Mouse (Mus musculus): ENCODE results near the gene Dhrs4. TPM values are rescaled to one million over a fixed set of nuclear protein-coding genes. Genes with fewer than 3 reads are reported as not detected.
A peak's percentile ranks its signal among the peaks of the same experiment; 100 is the strongest.

The Dhrs4 gene
- total and polyA plus RNA-seq, 3 experiments: 40.9 to 110 (median 80.6) TPM

- DNase-seq: peak; percentile 50
Observed at GRCm38 (mm10) chr14:55536116-55536745, 57.7 kb downstream of the Dhrs4 start.

Other genes with a start within 250 kb of the Dhrs4 start
- gene Carmil3, start 11.9 kb downstream of the Dhrs4 start, total RNA-seq (2021): 1 to 10 TPM; 4.8 to 5.4 TPM
- gene Carmil3, start 11.9 kb downstream of the Dhrs4 start, polyA plus RNA-seq (2012; rRNA removed): 11.0 and 14.8 TPM in 2 replicates
- not detected for gene Cpne6, start 31.7 kb downstream of the Dhrs4 start, total RNA-seq (2021)
- 0.13 and 0.33 TPM in 2 replicates for gene Cpne6, start 31.7 kb downstream of the Dhrs4 start, polyA plus RNA-seq (2012; rRNA removed)
- gene Nrl, start 46.2 kb downstream of the Dhrs4 start, total RNA-seq (2021): not detected
- not detected in 2 replicates for gene Nrl, start 46.2 kb downstream of the Dhrs4 start, polyA plus RNA-seq (2012; rRNA removed)
- gene Pck2, start 61.5 kb downstream of the Dhrs4 start, total RNA-seq (2021): 10 to 100 TPM; 21.3 to 28.6 TPM
- 47.7 and 50.9 TPM in 2 replicates for gene Pck2, start 61.5 kb downstream of the Dhrs4 start, polyA plus RNA-seq (2012; rRNA removed)
- gene Dcaf11, start 81.2 kb downstream of the Dhrs4 start, total RNA-seq (2021): 100 to 1,000 TPM; 102 to 157 TPM
- 107 and 139 TPM in 2 replicates for gene Dcaf11, start 81.2 kb downstream of the Dhrs4 start, polyA plus RNA-seq (2012; rRNA removed)
- 1 to 10 TPM in 1 of 2 experiments, not detected in 1; 1.2 TPM for gene A730061H03Rik, start 81.6 kb downstream of the Dhrs4 start, total RNA-seq (2021)
- gene A730061H03Rik, start 81.6 kb downstream of the Dhrs4 start, polyA plus RNA-seq (2012; rRNA removed): 3.8 and 4.2 TPM in 2 replicates
- 1 to 10 TPM in 1 of 2 experiments, under 1 TPM in 1; 0.41 to 1.5 TPM for gene Fitm1, start 96.9 kb downstream of the Dhrs4 start, total RNA-seq (2021)
- gene Fitm1, start 96.9 kb downstream of the Dhrs4 start, polyA plus RNA-seq (2012; rRNA removed): 3.8 and 5.6 TPM in 2 replicates
- 100 to 1,000 TPM; 207 to 360 TPM for gene Psme1, start 99.4 kb downstream of the Dhrs4 start, total RNA-seq (2021)
- gene Psme1, start 99.4 kb downstream of the Dhrs4 start, polyA plus RNA-seq (2012; rRNA removed): 87.3 and 96.4 TPM in 2 replicates
- gene Emc9, start 106.5 kb downstream of the Dhrs4 start, total RNA-seq (2021): 10 to 100 TPM; 24.5 to 38.4 TPM
- 59.2 and 62.9 TPM in 2 replicates for gene Emc9, start 106.5 kb downstream of the Dhrs4 start, polyA plus RNA-seq (2012; rRNA removed)
- gene Psme2, start 112.4 kb downstream of the Dhrs4 start, total RNA-seq (2021): 100 to 1,000 TPM; 329 to 332 TPM
- gene Psme2, start 112.4 kb downstream of the Dhrs4 start, polyA plus RNA-seq (2012; rRNA removed): 49.2 and 65.1 TPM in 2 replicates
- 10 to 100 TPM; 30.8 to 36.6 TPM for gene Rnf31, start 113.0 kb downstream of the Dhrs4 start, total RNA-seq (2021)
- gene Rnf31, start 113.0 kb downstream of the Dhrs4 start, polyA plus RNA-seq (2012; rRNA removed): 37.2 and 38.9 TPM in 2 replicates
- gene Irf9, start 124.8 kb downstream of the Dhrs4 start, total RNA-seq (2021): 10 to 100 TPM; 18.0 to 23.6 TPM
- 76.9 and 100 TPM in 2 replicates for gene Irf9, start 124.8 kb downstream of the Dhrs4 start, polyA plus RNA-seq (2012; rRNA removed)
- 10 to 100 TPM in 1 of 2 experiments, 1 to 10 TPM in 1; 7.5 to 10.4 TPM for gene Rec8, start 139.3 kb downstream of the Dhrs4 start, total RNA-seq (2021)
- 15.9 and 18.4 TPM in 2 replicates for gene Rec8, start 139.3 kb downstream of the Dhrs4 start, polyA plus RNA-seq (2012; rRNA removed)
- 100 to 1,000 TPM; 126 to 136 TPM for gene Ipo4, start 157.2 kb downstream of the Dhrs4 start, total RNA-seq (2021)
- 86.6 and 132 TPM in 2 replicates for gene Ipo4, start 157.2 kb downstream of the Dhrs4 start, polyA plus RNA-seq (2012; rRNA removed)
- gene Gm49378, start 159.1 kb downstream of the Dhrs4 start, total RNA-seq (2021): 1 to 10 TPM in 1 of 2 experiments, not detected in 1; 3.9 TPM
- gene Gm49378, start 159.1 kb downstream of the Dhrs4 start, polyA plus RNA-seq (2012; rRNA removed): 30.0 and 40.2 TPM in 2 replicates
- gene Tm9sf1, start 165.0 kb downstream of the Dhrs4 start, total RNA-seq (2021): 10 to 100 TPM; 76.7 to 86.1 TPM
- 128 and 151 TPM in 2 replicates for gene Tm9sf1, start 165.0 kb downstream of the Dhrs4 start, polyA plus RNA-seq (2012; rRNA removed)
- gene Tssk4, start 171.4 kb downstream of the Dhrs4 start, total RNA-seq (2021): 1 to 10 TPM; 1.2 to 1.5 TPM
- gene Tssk4, start 171.4 kb downstream of the Dhrs4 start, polyA plus RNA-seq (2012; rRNA removed): 0.52 and 0.59 TPM in 2 replicates
- gene Mdp1, start 181.8 kb downstream of the Dhrs4 start, total RNA-seq (2021): 10 to 100 TPM; 57.9 to 58.2 TPM
- gene Mdp1, start 181.8 kb downstream of the Dhrs4 start, polyA plus RNA-seq (2012; rRNA removed): 13.8 and 17.9 TPM in 2 replicates
- 10 to 100 TPM; 23.1 to 28.5 TPM for gene Gmpr2, start 193.2 kb downstream of the Dhrs4 start, total RNA-seq (2021)
- gene Gmpr2, start 193.2 kb downstream of the Dhrs4 start, polyA plus RNA-seq (2012; rRNA removed): 10.0 and 12.4 TPM in 2 replicates
- 100 to 1,000 TPM; 352 to 392 TPM for gene Nedd8, start 193.4 kb downstream of the Dhrs4 start, total RNA-seq (2021)
- 214 and 281 TPM in 2 replicates for gene Nedd8, start 193.4 kb downstream of the Dhrs4 start, polyA plus RNA-seq (2012; rRNA removed)
- 10 to 100 TPM; 29.6 to 35.8 TPM for gene Tinf2, start 203.1 kb downstream of the Dhrs4 start, total RNA-seq (2021)
- 10.2 and 11.9 TPM in 2 replicates for gene Tinf2, start 203.1 kb downstream of the Dhrs4 start, polyA plus RNA-seq (2012; rRNA removed)
- gene Tgm1, start 235.2 kb downstream of the Dhrs4 start, total RNA-seq (2021): under 1 TPM; 0.23 to 0.45 TPM
- 0.27 and 0.28 TPM in 2 replicates for gene Tgm1, start 235.2 kb downstream of the Dhrs4 start, polyA plus RNA-seq (2012; rRNA removed)
- 10 to 100 TPM; 20.2 to 20.4 TPM for gene Rabggta, start 243.5 kb downstream of the Dhrs4 start, total RNA-seq (2021)
- 39.5 and 44.7 TPM in 2 replicates for gene Rabggta, start 243.5 kb downstream of the Dhrs4 start, polyA plus RNA-seq (2012; rRNA removed)